Mouse (Mus musculus) small intestine, adult 2 months (tissue): ENCODE measurements at regions not wholly inside any gene's neighbourhood (a gene's known extent, or its start where the extent isn't known, plus 50 kb on each side); places are given as distances from the start of the nearest gene placed in this dataset.

ENCODE experiments used
- CTCF ChIP-seq: fragments of 200-500 bp; IDR thresholded peaks from 2 replicates; pipeline ENCODE4 v1.5.1; 2012; ENCODE audit warnings: low read depth, mild to moderate bottlenecking, control low read depth, inconsistent platforms, low read length, moderate library complexity, mixed read lengths; ENCODE audit not compliant: insufficient replicate concordance, insufficient read length; ENCODE audit errors: extremely low read depth
- POLR2A ChIP-seq: fragments of 200-500 bp; IDR thresholded peaks from 2 replicates; pipeline ENCODE4 v1.6.1; 2012; ENCODE audit warnings: low read depth, mild to moderate bottlenecking, control low read depth, inconsistent platforms, low read length, moderate library complexity

DNA sequence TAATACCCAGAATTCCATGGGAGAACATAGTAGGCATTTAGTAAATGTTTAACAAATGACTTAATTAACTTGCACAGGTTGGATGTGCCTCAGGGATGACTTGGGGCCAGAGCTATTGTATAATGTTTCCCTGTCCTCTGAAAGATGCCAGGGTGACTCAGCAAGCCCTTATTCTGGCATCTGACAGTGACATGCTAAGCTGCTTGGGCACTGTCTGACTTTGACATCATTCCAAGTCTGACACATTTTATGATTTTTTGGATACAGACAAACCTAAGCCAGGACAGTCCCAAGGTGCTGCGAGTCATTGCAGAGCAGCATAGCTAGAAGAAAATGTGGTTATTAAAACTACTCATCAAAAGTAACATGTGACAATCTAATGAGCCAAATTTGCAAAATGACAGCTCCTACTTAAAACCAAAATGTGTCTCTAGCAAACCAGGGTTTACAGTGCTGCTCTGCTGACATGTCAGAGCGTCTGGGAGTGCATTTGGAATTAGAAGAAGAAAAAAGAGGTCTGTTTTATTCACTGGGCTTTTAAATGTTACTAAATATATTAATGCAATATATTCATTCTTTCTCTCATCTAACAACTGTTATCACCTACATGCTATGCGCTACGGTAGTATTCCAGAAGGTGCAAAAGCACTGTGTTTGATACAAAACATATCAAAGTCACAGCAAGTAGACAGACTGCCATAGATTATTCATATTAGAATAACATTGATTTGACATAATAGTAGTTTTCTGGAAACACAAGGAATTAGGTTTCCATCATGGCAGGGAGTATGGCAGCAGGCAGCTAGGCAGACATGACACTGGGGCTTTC is 64.1 kb upstream of the Klf12 start:
- no peak for TF ChIP-seq CTCF
- TF ChIP-seq POLR2A: no peak
